Mouse (Mus musculus) midbrain, postnatal 0 days (tissue): ENCODE measurements at regions not wholly inside any gene's neighbourhood (a gene's known extent, or its start where the extent isn't known, plus 50 kb on each side); places are given as distances from the start of the nearest gene placed in this dataset.

Experiments
- ATAC-seq: fragments of 200-750 bp; cut with Nextera tagmentation; 2 replicates; pipeline ENCODE4 v1.8.0; 2017; ENCODE audit warnings: moderate number of reproducible peaks, mild to moderate bottlenecking, moderate TSS enrichment, moderate library complexity; ENCODE audit not compliant: low FRiP score
- DNase-seq: peaks from one replicate; pipeline ENCODE4 v3.0.0-alpha.2; 2015; ENCODE audit warnings: low spot score
- H3K27ac ChIP-seq: fragments of 300-500 bp; sonication (generic); 2 replicates; pipeline ENCODE4 v1.5.1; 2014; ENCODE audit warnings: low read depth, mild to moderate bottlenecking, low read length, mixed read lengths
- H3K27me3 ChIP-seq: fragments of 300-500 bp; sonication (generic); 2 replicates; pipeline ENCODE4 v1.6.1; 2014; ENCODE audit warnings: low read length, control low read depth, mixed read lengths; ENCODE audit not compliant: insufficient read depth
- H3K36me3 ChIP-seq: fragments of 300-500 bp; sonication (generic); 2 replicates; pipeline ENCODE4 v1.6.1; 2014; ENCODE audit warnings: low read length, control low read depth, mixed read lengths; ENCODE audit not compliant: insufficient read depth
- H3K4me1 ChIP-seq: fragments of 300-500 bp; sonication (generic); 2 replicates; pipeline ENCODE4 v1.6.1; 2014; ENCODE audit warnings: mild to moderate bottlenecking, control low read depth, antibody characterized with exemption, low read length, mixed read lengths; ENCODE audit not compliant: insufficient read depth
- H3K4me2 ChIP-seq: fragments of 300-500 bp; sonication (generic); 2 replicates; pipeline ENCODE4 v1.6.1; 2014; ENCODE audit warnings: low read depth, mild to moderate bottlenecking, low read length, mixed read lengths; ENCODE audit not compliant: poor library complexity, severe bottlenecking
- H3K4me3 ChIP-seq: fragments of 300-500 bp; sonication (generic); 2 replicates; pipeline ENCODE4 v1.5.1; 2014; ENCODE audit warnings: low read depth, mild to moderate bottlenecking, low read length, moderate library complexity
- H3K9ac ChIP-seq: fragments of 300-500 bp; sonication (generic); replicated peaks from 2 replicates; pipeline ENCODE4 v1.6.1; 2014; ENCODE audit warnings: mild to moderate bottlenecking, low read length, moderate library complexity, mixed read lengths; ENCODE audit not compliant: poor library complexity, severe bottlenecking
- H3K9me3 ChIP-seq: fragments of 300-500 bp; sonication (generic); 2 replicates; pipeline ENCODE4 v1.6.1; 2016; ENCODE audit warnings: low read length, control low read depth
- CTCF ChIP-seq: IDR thresholded peaks from 2 replicates; pipeline ENCODE4 v1.5.1; 2016; ENCODE audit warnings: antibody characterized with exemption, mild to moderate bottlenecking
- WGBS: fragments of 180-500 bp; shearing (Covaris S2); extraction: QIAGEN DNeasy Blood & Tissue Kit; methylation state at CpG from one replicate; pipeline ENCODE4 v1.1.7; 2014; 5-methylcytosine and 5-hydroxymethylcytosine counted together

DNA sequence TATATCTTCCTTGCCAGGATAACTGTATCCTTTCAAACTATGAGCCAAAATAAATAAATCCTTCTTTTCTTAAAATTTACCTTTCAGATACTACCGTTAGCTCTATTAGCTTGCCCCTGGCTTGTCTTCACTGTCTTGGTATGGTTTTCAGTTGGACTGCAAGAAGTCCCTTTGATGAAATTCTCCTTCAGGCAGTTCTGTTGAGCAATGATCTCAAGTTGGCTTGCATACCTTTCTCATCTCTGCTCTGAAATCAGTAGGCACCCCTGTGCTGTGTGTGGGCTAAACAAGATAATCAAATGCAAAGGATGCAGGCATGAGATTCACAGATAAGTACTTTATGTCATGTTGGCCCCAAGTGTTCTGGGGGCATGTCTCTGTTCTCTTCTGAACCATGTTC is 155.2 kb upstream of the Fst start:
- ATAC-seq (no peak), DNase-seq (no peak)
- Histone ChIP-seq H3K27me3 (no peaks in the 10 kb centered on the region), H3K4me2 (no peak overlapping the region), H3K9ac (no peak overlapping the region), H3K4me1 (no peaks in the 10 kb centered on the region), H3K27ac (no peak overlapping the region), H3K36me3 (no peaks in the 10 kb centered on the region), H3K9me3 (no peaks in the 10 kb centered on the region), H3K4me3 (no peak overlapping the region)
- WGBS = 94% methylated on average over 1 of the region's 1 CpGs
- TF ChIP-seq CTCF = no peak

GRCm38 (mm10) chr13:114619416-114619815 is 160.7 kb upstream of the Fst start:
- no peak for TF ChIP-seq CTCF
- H3K9ac ChIP-seq = no peak overlapping the region
- no peak overlapping the region for H3K4me3 ChIP-seq
- no peak overlapping the region for H3K27ac ChIP-seq
- ATAC-seq (no peak), DNase-seq (no peak)
- 97% methylated on average over 4 of the region's 4 CpGs for WGBS
- H3K27me3 ChIP-seq = no peaks in the 10 kb centered on the region
- H3K9me3 ChIP-seq = no peaks in the 10 kb centered on the region
- H3K4me2 ChIP-seq = no peak overlapping the region
- no peaks in the 10 kb centered on the region for H3K4me1 ChIP-seq
- no peaks in the 10 kb centered on the region for H3K36me3 ChIP-seq

DNA sequence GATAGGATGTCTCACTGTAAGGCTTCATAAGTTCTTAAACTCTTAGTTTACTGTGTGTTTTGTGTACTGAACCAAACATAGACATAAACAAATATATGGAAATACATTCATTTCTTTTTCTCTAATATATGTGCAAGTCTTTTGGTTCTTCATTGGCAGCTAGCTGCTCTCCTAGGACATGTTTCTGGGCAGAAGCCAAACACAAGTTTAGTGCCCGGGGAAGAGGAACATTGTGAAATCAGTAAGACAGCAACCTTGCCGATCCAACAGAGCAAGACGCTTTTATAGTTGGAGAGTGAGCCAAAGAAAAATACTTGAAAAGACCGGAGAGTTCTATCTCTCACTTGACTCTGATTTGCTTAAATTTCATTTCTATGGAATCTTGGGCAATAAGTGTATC is 178.0 kb upstream of the Fst start:
- no peaks in the 10 kb centered on the region for H3K36me3 ChIP-seq
- DNase-seq = no peak
- no peaks in the 10 kb centered on the region for H3K4me1 ChIP-seq
- H3K4me3 ChIP-seq = no peak overlapping the region
- no peaks in the 10 kb centered on the region for H3K27me3 ChIP-seq
- ATAC-seq = no peak
- 88% methylated on average over 4 of the region's 4 CpGs for WGBS
- no peaks in the 10 kb centered on the region for H3K9me3 ChIP-seq
- TF ChIP-seq CTCF = no peak
- H3K9ac ChIP-seq = no peak overlapping the region
- H3K27ac ChIP-seq = no peak overlapping the region
- no peak overlapping the region for H3K4me2 ChIP-seq

DNA sequence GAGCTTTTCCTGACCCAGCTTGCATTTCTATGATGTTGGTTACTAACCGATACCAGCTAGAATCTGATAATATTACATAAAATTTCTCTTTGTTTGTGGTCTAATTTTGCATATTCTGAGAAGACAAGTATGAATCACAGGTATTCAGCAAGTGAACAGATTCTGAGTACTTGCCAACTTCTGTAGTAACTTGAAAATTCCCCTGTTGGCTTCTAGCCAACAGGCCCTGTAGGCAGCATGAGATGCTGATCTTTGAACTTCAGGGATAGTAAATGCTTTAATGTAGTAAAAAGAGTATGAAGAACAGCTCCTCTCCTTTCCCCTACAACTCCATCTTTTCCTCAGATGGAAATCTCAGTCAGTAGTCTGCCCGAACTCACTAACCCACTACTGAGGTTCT is 178.5 kb upstream of the Mocs2 start:
- 97% methylated on average over 2 of the region's 2 CpGs for WGBS
- H3K27me3 ChIP-seq = no peaks in the 10 kb centered on the region

GRCm38 (mm10) chr13:114641688-114642390 is 176.2 kb upstream of the Mocs2 start:
- Histone ChIP-seq H3K4me1 (no peaks in the 10 kb centered on the region), H3K27me3 (no peaks in the 10 kb centered on the region), H3K27ac (no peak overlapping the region), H3K9me3 (no peaks in the 10 kb centered on the region), H3K9ac (no peak overlapping the region), H3K4me3 (no peak overlapping the region), H3K4me2 (no peak overlapping the region), H3K36me3 (no peaks in the 10 kb centered on the region)
- ATAC-seq = no peak
- 49% methylated on average over 9 of the region's 9 CpGs for WGBS
- TF ChIP-seq CTCF = no peak
- no peak for DNase-seq

More for the DNA sequence above, 178.5 kb upstream of the Mocs2 start:
- ATAC-seq (no peak), DNase-seq (no peak)
- H3K4me1 ChIP-seq = no peaks in the 10 kb centered on the region
- H3K27ac ChIP-seq = no peak overlapping the region
- H3K9ac ChIP-seq = no peak overlapping the region
- no peak for TF ChIP-seq CTCF
- H3K4me3 ChIP-seq = no peak overlapping the region
- H3K4me2 ChIP-seq = no peak overlapping the region
- no peaks in the 10 kb centered on the region for H3K36me3 ChIP-seq
- H3K9me3 ChIP-seq = no peaks in the 10 kb centered on the region

DNA sequence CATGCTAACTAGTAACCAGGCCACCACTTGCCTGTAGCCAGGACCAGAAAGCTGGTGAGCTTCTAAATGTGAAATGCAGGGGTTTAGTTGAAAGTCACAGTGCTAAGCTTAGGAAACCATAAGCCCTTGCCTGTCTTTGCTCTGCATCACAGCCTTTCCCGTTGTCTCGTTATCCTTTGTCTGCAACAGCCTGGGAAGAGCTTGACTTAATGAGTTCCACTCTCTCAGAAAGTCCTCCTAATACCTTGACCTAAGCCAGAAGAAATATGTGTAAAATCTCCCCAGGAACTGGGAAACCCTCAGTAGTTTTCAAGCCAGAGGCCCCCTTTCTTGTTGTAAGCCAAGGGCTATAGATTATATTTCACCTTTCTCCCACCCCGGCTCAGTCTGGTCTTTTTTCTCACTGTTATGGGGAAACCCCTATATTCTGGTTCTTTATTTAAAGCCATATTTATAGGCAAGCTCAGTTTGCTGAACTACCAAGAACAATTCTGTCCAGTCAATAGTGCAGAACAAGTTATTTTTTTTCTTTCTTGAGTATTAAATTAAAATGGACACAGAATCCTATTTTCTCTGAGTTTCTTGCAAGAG is 175.0 kb upstream of the Mocs2 start:
- H3K4me3 ChIP-seq = no peak overlapping the region
- H3K9ac ChIP-seq = no peak overlapping the region
- no peaks in the 10 kb centered on the region for H3K4me1 ChIP-seq
- H3K36me3 ChIP-seq = no peaks in the 10 kb centered on the region
- TF ChIP-seq CTCF = no peak
- ATAC-seq (no peak), DNase-seq (no peak)
- H3K9me3 ChIP-seq = no peaks in the 10 kb centered on the region
- no peak overlapping the region for H3K27ac ChIP-seq
- 0 out of 2 replicates have a peak overlapping the region, but pooled peaks have one; percentile 29 for H3K4me2 ChIP-seq
- WGBS = 26% methylated on average over 3 of the region's 3 CpGs
- H3K27me3 ChIP-seq = no peaks in the 10 kb centered on the region
